In genomic region chr15:100119225-100119788, GRCm38 (mm10) we compare ENCODE assay signal across 13 mouse cellular contexts.
DNase-seq lines count a peak whose midpoint lies in the region; ATAC-seq and TF ChIP-seq lines count a peak whose summit lies in the region.
"Had no signal": no experiment of that assay in that cellular context is flagged by ENCODE, and none has a peak within 500 bp of the region (broad histone marks: within the 10 kb centered on the region; RNA-seq: fewer than 3 reads in every experiment).

No protein-coding gene starts in this region.

- WGBS in heart, postnatal 0 days: 71% methylated on average over 6 of the region's 6 CpGs
- WGBS in heart, embryonic 12.5 days: 83% methylated on average over 6 of the region's 6 CpGs
- 55% methylated on average over 6 of the region's 6 CpGs for WGBS in lung, postnatal 0 days
- 86% methylated on average over 6 of the region's 6 CpGs for WGBS in forebrain, embryonic 10.5 days

- no peak overlapping the region for H3K4me3 ChIP-seq in heart, postnatal 0 days (ENCODE audit: low read depth, low read length)
- H3K4me3 ChIP-seq in heart, embryonic 12.5 days: no peak overlapping the region
- H3K4me3 ChIP-seq in lung, postnatal 0 days (ENCODE audit: low read depth, low read length): no peak overlapping the region
- no peak overlapping the region for H3K4me3 ChIP-seq in forebrain, embryonic 10.5 days
- H3K4me3 ChIP-seq: intestine, embryonic 15.5 days; megakaryocyte, embryonic 14.5 days; myocyte had no signal

- ATAC-seq in heart, postnatal 0 days (ENCODE audit: insufficient read depth, low read depth): no peak
- ATAC-seq in heart, embryonic 12.5 days (ENCODE audit: insufficient number of reproducible peaks, low FRiP score): no peak
- peak; percentile 76 for ATAC-seq in lung, postnatal 0 days
- ATAC-seq in granulocyte monocyte progenitor cell, adult 5-6 weeks (replicated peaks; ENCODE audit: poor library complexity, severe bottlenecking): peak; percentile 98
- ATAC-seq: intestine, embryonic 15.5 days had no signal

- no peak overlapping the region for H3K9ac ChIP-seq in heart, postnatal 0 days (replicated peaks; ENCODE audit: low read depth, low read length)
- H3K9ac ChIP-seq in heart, embryonic 12.5 days: no peak overlapping the region
- H3K9ac ChIP-seq in lung, postnatal 0 days (replicated peaks; ENCODE audit: low read depth): no peak overlapping the region
- H3K9ac ChIP-seq: intestine, embryonic 15.5 days had no signal

- H3K4me2 ChIP-seq in heart, postnatal 0 days (ENCODE audit: low read depth, low read length): no peak overlapping the region
- H3K4me2 ChIP-seq in heart, embryonic 12.5 days: no peak overlapping the region
- no peak overlapping the region for H3K4me2 ChIP-seq in lung, postnatal 0 days (replicated peaks; ENCODE audit: low read depth, low read length)
- H3K4me2 ChIP-seq: intestine, embryonic 15.5 days had no signal

- no peak for TF ChIP-seq CTCF in heart, postnatal 0 days (IDR thresholded peaks at IDR 0.05; ENCODE audit: low read depth)
- TF ChIP-seq CTCF in lung, postnatal 0 days (IDR thresholded peaks at IDR 0.05): no peak

- H3K36me3 ChIP-seq in heart, postnatal 0 days (replicated peaks; ENCODE audit: control insufficient read depth, insufficient read depth, low read length): peaks cover 21% of the 10 kb centered on the region
- peaks cover 24% of the 10 kb centered on the region for H3K36me3 ChIP-seq in heart, embryonic 12.5 days
- 0 out of 2 replicates have a peak, but pooled peaks cover 4% of the 10 kb centered on the region for H3K36me3 ChIP-seq in lung, postnatal 0 days (ENCODE audit: insufficient read depth, low read length)
- H3K36me3 ChIP-seq in forebrain, embryonic 10.5 days (replicated peaks): peaks cover 42% of the 10 kb centered on the region

- H3K27ac ChIP-seq in heart, postnatal 0 days (ENCODE audit: low read depth): 0 out of 2 replicates have a peak overlapping the region, but pooled peaks have one; percentile 5
- no peak overlapping the region for H3K27ac ChIP-seq in heart, embryonic 12.5 days (ENCODE audit: poor library complexity, severe bottlenecking)
- H3K27ac ChIP-seq in lung, postnatal 0 days (ENCODE audit: low read length): no peak overlapping the region
- H3K27ac ChIP-seq in forebrain, embryonic 10.5 days: no peak overlapping the region
- H3K27ac ChIP-seq: intestine, embryonic 15.5 days had no signal

- DNase-seq in heart, postnatal 0 days (ENCODE audit: low spot score): no peak
- peak; percentile 71 for DNase-seq in lung, postnatal 0 days (ENCODE audit: low spot score)
- no peak for DNase-seq in lung, postnatal 14 days
- peak; percentile 47 to 55 for DNase-seq in urinary bladder, postnatal 36 days (ENCODE audit: low spot score in 2 of 2)
- DNase-seq in forebrain, embryonic 10.5 days (ENCODE audit: extremely low spot score, low spot score): no peak
- DNase-seq: adrenal gland, postnatal 36 days; cerebellum, adult 11 months; layer of hippocampus, postnatal 36 days had no signal

- H3K27me3 ChIP-seq in heart, postnatal 0 days (ENCODE audit: control insufficient read depth, insufficient read depth, low read length): no peaks in the 10 kb centered on the region
- no peaks in the 10 kb centered on the region for H3K27me3 ChIP-seq in heart, embryonic 12.5 days (replicated peaks)
- H3K27me3 ChIP-seq in lung, postnatal 0 days (replicated peaks; ENCODE audit: insufficient read depth, low read length): no peaks in the 10 kb centered on the region
- no peaks in the 10 kb centered on the region for H3K27me3 ChIP-seq in forebrain, embryonic 10.5 days (ENCODE audit: poor library complexity, severe bottlenecking)
- H3K27me3 ChIP-seq: intestine, embryonic 15.5 days; megakaryocyte, embryonic 14.5 days had no signal

- H3K4me1 ChIP-seq in heart, postnatal 0 days (ENCODE audit: control insufficient read depth, insufficient read depth): peaks cover 31% of the 10 kb centered on the region
- peaks cover 52% of the 10 kb centered on the region for H3K4me1 ChIP-seq in heart, embryonic 12.5 days (replicated peaks)
- H3K4me1 ChIP-seq in lung, postnatal 0 days (ENCODE audit: insufficient read depth, low read depth, low read length): no peaks in the 10 kb centered on the region; the same call in 1 of the 2 replicates
- H3K4me1 ChIP-seq in forebrain, embryonic 10.5 days: peaks cover 18% of the 10 kb centered on the region

- 0 out of 2 replicates have a peak, but pooled peaks have one; percentile 25 for TF ChIP-seq EP300 in heart, postnatal 0 days (IDR thresholded peaks at IDR 0.05; ENCODE audit: low read depth)
- TF ChIP-seq EP300 in lung, postnatal 0 days (IDR thresholded peaks at IDR 0.05): peak; percentile 35; the same call in 1 of the 2 replicates

- no peaks in the 10 kb centered on the region for H3K9me3 ChIP-seq in heart, postnatal 0 days (replicated peaks; ENCODE audit: control insufficient read depth, low read length)
- no peaks in the 10 kb centered on the region for H3K9me3 ChIP-seq in heart, embryonic 12.5 days (replicated peaks)
- H3K9me3 ChIP-seq in lung, postnatal 0 days (ENCODE audit: low read length): no peaks in the 10 kb centered on the region
- H3K9me3 ChIP-seq in forebrain, embryonic 10.5 days: no peaks in the 10 kb centered on the region
- H3K9me3 ChIP-seq: intestine, embryonic 15.5 days; megakaryocyte, embryonic 14.5 days had no signal

Comparison
In these comparisons a context has a peak if more than half of its experiments do, and no peak if none do; other contexts are left out.
1. DNase-seq: peak in lung, postnatal 0 days (single experiment) and urinary bladder, postnatal 36 days (2 of 2); none in heart, postnatal 0 days (single experiment), lung, postnatal 14 days (single experiment) and forebrain, embryonic 10.5 days (single experiment).
2. ATAC-seq: peak in lung, postnatal 0 days (single experiment) and granulocyte monocyte progenitor cell, adult 5-6 weeks (single experiment); none in heart, postnatal 0 days (single experiment) and heart, embryonic 12.5 days (single experiment).